Mouse (Mus musculus): ENCODE measurements around the gene Slc25a1. TPM values are rescaled to one million over a fixed set of nuclear protein-coding genes. Genes with fewer than 3 reads are reported as not detected.

Slc25a1 gene
- 152 TPM for polyA plus RNA-seq (2014; fragmentation: Illumina TruSeq; extraction: RNeasy Lipid Tissue Mini Kit (QIAGEN cat#74804); ENCODE audit: low read depth, low replicate concordance)

DNA sequence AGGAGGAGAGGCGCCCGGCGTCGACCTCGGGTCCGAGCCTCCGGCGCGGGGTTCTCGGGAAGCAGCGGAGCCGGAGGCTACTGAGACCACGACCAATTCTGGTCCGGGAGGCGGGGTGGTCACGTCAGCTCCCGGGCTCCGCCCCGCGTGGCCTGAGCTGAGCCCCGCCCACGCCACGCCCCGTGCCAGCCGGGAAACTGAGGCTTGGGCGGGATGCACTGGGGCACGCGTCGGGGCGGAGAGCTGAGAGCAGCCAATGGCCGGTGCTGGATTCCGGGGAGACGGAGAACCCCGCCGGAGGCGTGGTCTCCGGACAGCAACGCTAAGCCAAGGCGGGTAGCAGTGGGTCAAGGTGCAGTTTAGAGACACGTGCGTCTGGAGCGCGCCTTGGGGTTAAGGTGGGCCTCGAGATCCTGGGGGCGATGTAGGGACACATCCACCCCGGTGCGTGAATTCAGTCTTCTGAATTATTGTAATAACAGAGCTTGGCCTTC, at the start of gene Slc25a1:
TSS of gene Slc25a1 (minus strand) at position 133 of the 494 bp plus-strand sequence.

GRCm38 (mm10) chr16:17914307-17915249, 13.4 kb downstream of the Slc25a1 start, which contains the start of gene Gsc2:
Gene Gsc2, minus strand, starts transcription at chr16:17915059.

GRCm38 (mm10) chr16:17911052-17911595, 16.9 kb downstream of the Slc25a1 start, which contains the start of gene Ess2:
Gene Ess2, minus strand, starts transcription at chr16:17911348.

DNA sequence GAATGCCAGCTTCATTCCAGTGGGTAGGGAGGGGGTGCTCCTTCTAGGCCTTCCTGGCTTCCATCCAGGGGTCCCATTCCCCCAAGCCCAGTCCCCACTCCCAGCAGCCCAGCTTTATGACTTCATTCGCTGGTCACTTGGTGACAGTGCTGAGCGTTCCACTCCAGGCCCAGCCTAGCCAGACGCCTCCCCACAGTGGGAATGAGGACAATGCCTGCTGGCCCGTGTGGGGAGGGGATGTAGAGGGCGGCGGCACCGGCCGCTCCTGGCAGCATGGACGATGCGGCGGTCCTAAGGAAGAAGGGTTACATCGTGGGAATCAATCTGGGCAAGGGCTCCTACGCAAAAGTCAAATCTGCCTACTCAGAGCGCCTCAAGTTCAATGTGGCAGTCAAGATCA, 29.6 kb downstream of the Slc25a1 start, which contains the start of the genes Dgcr2 and Tssk2:
TSS of gene Dgcr2 (minus strand) at position 101 of the 400 bp plus-strand sequence.
TSS of gene Tssk2 (plus strand) at position 176 of the 400 bp plus-strand sequence.

GRCm38 (mm10) chr16:17893923-17894322, 34.1 kb downstream of the Slc25a1 start, which contains the start of gene Tssk1:
Gene Tssk1, plus strand, starts transcription at chr16:17894223.

GRCm38 (mm10) chr16:17891567-17891959, 36.5 kb downstream of the Slc25a1 start, which contains the start of gene Gm20518:
Gene Gm20518, minus strand, starts transcription at chr16:17891671.

Other genes starting within 250 kb of the Slc25a1 start
- gene Med15, start 195.3 kb downstream of the Slc25a1 start, polyA plus RNA-seq (2014; fragmentation: Illumina TruSeq; extraction: RNeasy Lipid Tissue Mini Kit (QIAGEN cat#74804); ENCODE audit: low read depth, low replicate concordance) = 54.6 TPM
- gene Klhl22, start 168.6 kb downstream of the Slc25a1 start, polyA plus RNA-seq (2014; fragmentation: Illumina TruSeq; extraction: RNeasy Lipid Tissue Mini Kit (QIAGEN cat#74804); ENCODE audit: low read depth, low replicate concordance) = 31.0 TPM
- 11.8 TPM for gene Scarf2, start 130.9 kb downstream of the Slc25a1 start, polyA plus RNA-seq (2014; fragmentation: Illumina TruSeq; extraction: RNeasy Lipid Tissue Mini Kit (QIAGEN cat#74804); ENCODE audit: low read depth, low replicate concordance)
- not detected for gene B830017H08Rik, start 95.1 kb downstream of the Slc25a1 start, polyA plus RNA-seq (2014; fragmentation: Illumina TruSeq; extraction: RNeasy Lipid Tissue Mini Kit (QIAGEN cat#74804); ENCODE audit: low read depth, low replicate concordance)
- 1.2 TPM for gene Car15, start 89.9 kb downstream of the Slc25a1 start, polyA plus RNA-seq (2014; fragmentation: Illumina TruSeq; extraction: RNeasy Lipid Tissue Mini Kit (QIAGEN cat#74804); ENCODE audit: low read depth, low replicate concordance)
- 0.40 TPM for gene Gm20518, start 36.5 kb downstream of the Slc25a1 start, polyA plus RNA-seq (2014; fragmentation: Illumina TruSeq; extraction: RNeasy Lipid Tissue Mini Kit (QIAGEN cat#74804); ENCODE audit: low read depth, low replicate concordance)
- 2.1 TPM for gene Tssk1, start 34.0 kb downstream of the Slc25a1 start, polyA plus RNA-seq (2014; fragmentation: Illumina TruSeq; extraction: RNeasy Lipid Tissue Mini Kit (QIAGEN cat#74804); ENCODE audit: low read depth, low replicate concordance)
- gene Dgcr2, start 29.7 kb downstream of the Slc25a1 start, polyA plus RNA-seq (2014; fragmentation: Illumina TruSeq; extraction: RNeasy Lipid Tissue Mini Kit (QIAGEN cat#74804); ENCODE audit: low read depth, low replicate concordance) = 54.6 TPM
- gene Tssk2, start 29.6 kb downstream of the Slc25a1 start, polyA plus RNA-seq (2014; fragmentation: Illumina TruSeq; extraction: RNeasy Lipid Tissue Mini Kit (QIAGEN cat#74804); ENCODE audit: low read depth, low replicate concordance) = 11.3 TPM
- gene Ess2, start 16.9 kb downstream of the Slc25a1 start, polyA plus RNA-seq (2014; fragmentation: Illumina TruSeq; extraction: RNeasy Lipid Tissue Mini Kit (QIAGEN cat#74804); ENCODE audit: low read depth, low replicate concordance) = 21.2 TPM
- not detected for gene Gsc2, start 13.2 kb downstream of the Slc25a1 start, polyA plus RNA-seq (2014; fragmentation: Illumina TruSeq; extraction: RNeasy Lipid Tissue Mini Kit (QIAGEN cat#74804); ENCODE audit: low read depth, low replicate concordance)
- not detected for gene Vpreb2, start 52.2 kb upstream of the Slc25a1 start, polyA plus RNA-seq (2014; fragmentation: Illumina TruSeq; extraction: RNeasy Lipid Tissue Mini Kit (QIAGEN cat#74804); ENCODE audit: low read depth, low replicate concordance)
- gene Dgcr6, start 124.6 kb upstream of the Slc25a1 start, polyA plus RNA-seq (2014; fragmentation: Illumina TruSeq; extraction: RNeasy Lipid Tissue Mini Kit (QIAGEN cat#74804); ENCODE audit: low read depth, low replicate concordance) = 68.8 TPM
- 54.2 TPM for gene Prodh, start 162.0 kb upstream of the Slc25a1 start, polyA plus RNA-seq (2014; fragmentation: Illumina TruSeq; extraction: RNeasy Lipid Tissue Mini Kit (QIAGEN cat#74804); ENCODE audit: low read depth, low replicate concordance)
- gene Rtn4r, start 199.4 kb upstream of the Slc25a1 start, polyA plus RNA-seq (2014; fragmentation: Illumina TruSeq; extraction: RNeasy Lipid Tissue Mini Kit (QIAGEN cat#74804); ENCODE audit: low read depth, low replicate concordance) = 1.4 TPM

All from adipose tissue, adult 10 weeks (tissue).